Mouse (Mus musculus): Measurements from ENCODE around the gene Hist1h2ag.
"Not testable (repeated sequence)": the region's sequence is repeated elsewhere in the genome, so short reads cannot be mapped to it uniquely, and the experiment has no call there.

DNA sequence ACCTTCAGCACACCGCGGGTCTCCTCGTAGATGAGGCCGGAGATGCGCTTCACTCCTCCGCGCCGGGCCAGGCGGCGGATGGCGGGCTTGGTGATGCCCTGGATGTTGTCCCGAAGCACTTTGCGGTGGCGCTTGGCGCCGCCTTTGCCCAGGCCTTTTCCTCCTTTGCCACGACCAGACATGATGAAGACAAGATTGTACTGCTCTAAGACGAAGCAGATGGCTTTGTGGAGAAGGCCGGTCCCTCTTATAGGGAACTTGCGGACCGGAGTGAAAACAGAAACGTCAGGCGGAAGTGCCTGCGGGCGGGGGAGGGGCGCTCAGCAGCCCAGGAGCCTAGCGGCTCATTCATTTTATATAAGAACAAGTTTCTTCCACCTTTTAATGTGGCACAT lies 1.6 kb downstream of the Hist1h2ag start, which contains the start of gene Hist1h4i:
- TF ChIP-seq CTCF (IDR thresholded peaks at IDR 0.05; ENCODE audit: extremely low read depth, insufficient read depth, insufficient read length, insufficient replicate concordance) = not testable (repeated sequence)
- TF ChIP-seq POLR2A (IDR thresholded peaks at IDR 0.05; ENCODE audit: low read depth, low read length) = peak; percentile 97
